Mouse (Mus musculus) right cerebral cortex, adult 2 months (tissue): ENCODE results near the gene Zscan22.
"Not testable (repeated sequence)": the region's sequence is repeated elsewhere in the genome, so short reads cannot be mapped to it uniquely, and the experiment has no call there.

Source experiments
- DNase-seq, 2 experiments: peaks; one replicate each; pipeline ENCODE4 v3.0.0; 2021 to 2022; ENCODE audit warnings: low spot score in 2 of 2

Gene Zscan22

DNA sequence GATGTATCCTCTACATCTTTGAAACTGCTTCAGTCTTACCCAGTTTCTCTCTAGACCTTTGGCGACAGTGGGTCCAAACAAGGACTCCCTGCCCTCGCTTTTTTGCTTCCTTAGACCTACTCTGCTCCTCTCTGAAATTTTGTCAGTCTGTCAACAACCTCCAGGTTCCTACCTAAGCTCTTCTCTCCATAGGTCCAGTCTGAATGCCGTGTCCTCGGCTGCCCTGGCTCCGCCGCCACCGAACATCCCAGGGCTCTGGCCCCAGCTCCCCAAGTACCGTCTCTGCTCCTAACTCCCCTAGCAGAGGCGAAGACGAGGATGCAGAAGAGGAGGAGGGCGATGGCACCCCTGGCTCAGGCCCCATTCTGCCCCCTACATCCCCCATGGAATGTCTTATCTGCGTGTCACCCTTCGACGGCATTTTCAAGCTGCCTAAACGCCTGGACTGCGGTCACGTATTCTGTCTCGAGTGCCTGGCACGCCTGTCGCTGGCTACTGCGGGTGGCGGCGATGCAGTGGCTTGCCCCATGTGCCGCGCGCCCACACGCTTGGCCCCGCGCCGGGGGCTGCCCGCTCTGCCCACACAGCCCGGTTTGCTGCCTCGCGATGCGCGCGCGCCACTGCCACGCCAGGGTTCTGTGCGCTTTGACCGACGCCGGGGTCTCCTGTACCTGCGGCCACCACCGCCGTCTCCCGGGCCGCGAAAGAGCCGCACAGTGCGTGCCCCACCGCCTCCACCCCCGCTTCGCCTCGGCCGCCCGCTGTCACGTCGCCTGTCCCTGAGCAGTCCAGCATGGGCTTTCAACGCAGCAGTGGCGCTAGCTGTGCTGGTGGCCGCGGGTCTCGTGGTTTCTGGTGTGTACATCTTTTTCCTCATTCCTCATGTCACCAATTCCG is 30.3 kb downstream of the Zscan22 start:
- peak in 1 of 2 experiments; percentile 26 for DNase-seq

DNA sequence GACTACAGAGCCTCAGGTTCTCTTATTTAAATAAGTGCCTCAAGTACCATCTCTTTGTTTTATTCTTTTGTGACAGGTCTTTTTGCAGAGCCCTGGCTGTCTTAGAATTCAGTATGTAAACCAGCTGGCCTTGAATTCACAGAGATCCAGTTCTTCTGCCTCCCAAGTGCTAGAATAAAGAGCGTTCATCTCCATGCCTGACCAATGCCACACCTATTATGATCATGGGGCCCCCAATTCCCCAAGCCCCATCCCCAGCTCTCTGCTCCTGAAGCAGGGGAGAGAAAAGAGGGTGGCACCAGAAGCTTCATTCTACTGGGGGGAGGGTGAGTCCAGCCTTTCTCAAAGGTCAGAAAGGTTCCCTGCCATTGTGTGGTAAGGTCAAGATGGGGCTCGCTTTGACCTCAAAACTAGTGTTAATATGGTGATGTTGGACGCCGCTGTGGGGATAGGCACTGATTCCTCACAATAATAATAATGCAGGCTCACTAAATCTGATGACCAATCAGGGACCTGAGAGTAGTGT is 36.1 kb downstream of the Zscan22 start:
- no peak for DNase-seq

DNA sequence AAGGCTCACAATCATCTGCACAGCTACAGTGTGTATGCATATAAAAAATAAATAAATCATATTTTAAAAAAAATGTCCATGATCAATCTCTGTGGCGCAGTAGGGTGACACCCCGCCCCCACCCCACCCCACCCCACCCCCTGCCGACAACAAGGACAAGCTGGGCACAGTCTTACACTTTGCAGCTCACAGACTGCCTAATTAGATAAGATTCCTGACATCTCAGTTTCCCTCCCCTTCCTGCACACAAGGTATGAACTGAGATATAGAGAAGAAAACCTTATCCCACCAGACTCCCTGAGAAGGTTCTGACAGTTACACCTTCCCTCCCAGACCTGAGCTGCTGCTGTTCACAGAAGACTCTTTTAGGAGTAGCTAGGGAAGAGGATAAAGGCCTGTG is 37.2 kb downstream of the Zscan22 start:
- DNase-seq, result no peak

GRCm38 (mm10) chr7:12937254-12937803 is 39.7 kb downstream of the Zscan22 start:
- not testable (repeated sequence) for DNase-seq

GRCm38 (mm10) chr7:12940599-12940998 is 43.0 kb downstream of the Zscan22 start:
- no peak for DNase-seq

DNA sequence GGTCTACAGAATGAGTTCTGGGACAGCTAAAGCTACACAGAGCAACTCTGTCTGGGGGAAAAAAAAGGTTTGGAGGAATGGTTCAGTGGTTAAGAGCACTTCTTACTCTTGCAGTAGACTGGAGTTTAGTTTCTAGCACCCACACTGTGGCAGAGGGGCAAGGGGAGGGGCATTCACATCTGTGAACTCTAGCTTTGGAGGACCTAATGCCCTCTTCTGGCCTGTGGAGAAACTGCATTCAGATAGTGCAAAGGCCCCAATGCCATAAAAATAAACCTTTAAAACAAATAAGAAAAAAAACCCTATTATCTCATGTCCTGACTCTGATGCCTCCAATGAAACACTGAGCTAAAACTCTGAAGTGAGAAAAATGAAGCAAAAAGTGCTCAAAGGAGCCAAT is 45.9 kb downstream of the Zscan22 start:
- DNase-seq, result no peak

DNA sequence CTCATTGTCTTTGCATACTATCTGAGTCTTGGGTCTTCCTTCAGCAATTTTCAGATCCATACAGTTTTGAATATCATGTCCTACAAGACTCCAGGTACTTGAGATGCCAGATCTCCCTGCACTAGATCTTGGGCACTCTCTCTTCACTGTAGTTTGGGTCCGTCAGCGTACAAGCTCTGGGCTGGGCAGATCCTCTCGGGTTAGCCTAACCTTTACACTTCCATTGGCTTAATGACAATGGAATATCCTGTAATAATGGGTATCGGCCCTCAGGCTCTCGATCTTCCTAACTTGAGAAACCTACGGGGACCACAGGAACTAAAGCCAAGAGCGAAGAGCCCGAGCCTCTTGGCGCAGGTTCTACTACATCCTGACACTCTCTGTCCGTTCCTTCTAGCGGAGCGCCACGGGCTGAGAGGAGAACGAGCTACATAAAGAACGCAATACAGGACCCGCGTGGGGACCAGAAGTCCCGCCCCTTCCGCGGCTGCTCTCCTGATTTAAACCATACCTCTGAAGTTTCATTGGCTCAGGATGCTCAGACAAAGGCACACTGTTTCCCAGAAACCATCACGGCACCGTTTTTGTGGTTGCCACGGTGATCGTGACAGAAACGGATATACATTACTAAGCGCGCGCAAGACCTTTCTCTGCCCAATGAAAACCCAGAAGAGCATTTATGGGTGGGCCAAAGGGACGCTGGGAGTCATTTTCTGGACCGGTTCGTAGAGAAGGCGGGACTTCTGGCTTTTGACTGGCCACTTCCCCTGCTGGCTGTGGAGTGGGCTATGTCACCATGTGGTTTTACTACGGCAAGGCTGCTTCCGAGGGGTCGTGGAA is 51.6 kb downstream of the Zscan22 start:
- DNase-seq, result peak; percentile 97 to 99

GRCm38 (mm10) chr7:12949872-12950229 is 52.2 kb downstream of the Zscan22 start:
- DNase-seq, result no peak

DNA sequence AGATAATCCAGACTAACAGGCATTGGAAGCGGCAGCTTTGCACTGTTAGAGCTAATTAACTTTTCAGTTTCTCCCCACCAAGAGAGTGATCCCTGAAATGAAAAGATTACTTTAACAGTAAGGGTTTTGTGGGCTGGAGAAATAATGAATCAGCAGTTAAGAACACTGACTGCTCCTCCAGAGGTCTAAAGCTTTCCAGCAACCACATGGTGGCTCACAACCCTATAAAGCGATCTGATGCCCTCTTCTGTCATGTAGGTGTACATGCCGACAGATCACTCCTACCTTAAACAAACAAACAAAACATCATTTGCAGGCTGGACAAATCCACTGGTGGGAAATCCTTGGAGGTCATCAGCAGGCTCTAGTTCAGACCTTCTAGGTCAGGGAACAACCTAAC is 57.3 kb downstream of the Zscan22 start:
- no peak for DNase-seq

GRCm38 (mm10) chr7:12957511-12957910 is 59.9 kb downstream of the Zscan22 start:
- no peak for DNase-seq
